Mouse (Mus musculus): Measurements from ENCODE around the gene Tbc1d1. TPM values are rescaled to one million over a fixed set of nuclear protein-coding genes. Genes with fewer than 3 reads are reported as not detected.

Gene Tbc1d1
- polyA plus RNA-seq, 1 experiment, result 18.5 TPM

- DNase-seq, result no peak
- no peaks in the 10 kb centered on the region for H3K4me1 ChIP-seq (ENCODE audit: control insufficient read depth, insufficient read depth, low read length)
- H3K4me3 ChIP-seq (replicated peaks; ENCODE audit: extremely low read depth, low read depth, low read length), result no peak overlapping the region
- 66% methylated on average over 14 of the region's 14 CpGs for WGBS
- no peak for TF ChIP-seq CTCF (IDR thresholded peaks at IDR 0.05; ENCODE audit: insufficient read depth, low read length)
Observed at GRCm38 (mm10) chr5:64288031-64288928, 132.2 kb downstream of the Tbc1d1 start.

DNA sequence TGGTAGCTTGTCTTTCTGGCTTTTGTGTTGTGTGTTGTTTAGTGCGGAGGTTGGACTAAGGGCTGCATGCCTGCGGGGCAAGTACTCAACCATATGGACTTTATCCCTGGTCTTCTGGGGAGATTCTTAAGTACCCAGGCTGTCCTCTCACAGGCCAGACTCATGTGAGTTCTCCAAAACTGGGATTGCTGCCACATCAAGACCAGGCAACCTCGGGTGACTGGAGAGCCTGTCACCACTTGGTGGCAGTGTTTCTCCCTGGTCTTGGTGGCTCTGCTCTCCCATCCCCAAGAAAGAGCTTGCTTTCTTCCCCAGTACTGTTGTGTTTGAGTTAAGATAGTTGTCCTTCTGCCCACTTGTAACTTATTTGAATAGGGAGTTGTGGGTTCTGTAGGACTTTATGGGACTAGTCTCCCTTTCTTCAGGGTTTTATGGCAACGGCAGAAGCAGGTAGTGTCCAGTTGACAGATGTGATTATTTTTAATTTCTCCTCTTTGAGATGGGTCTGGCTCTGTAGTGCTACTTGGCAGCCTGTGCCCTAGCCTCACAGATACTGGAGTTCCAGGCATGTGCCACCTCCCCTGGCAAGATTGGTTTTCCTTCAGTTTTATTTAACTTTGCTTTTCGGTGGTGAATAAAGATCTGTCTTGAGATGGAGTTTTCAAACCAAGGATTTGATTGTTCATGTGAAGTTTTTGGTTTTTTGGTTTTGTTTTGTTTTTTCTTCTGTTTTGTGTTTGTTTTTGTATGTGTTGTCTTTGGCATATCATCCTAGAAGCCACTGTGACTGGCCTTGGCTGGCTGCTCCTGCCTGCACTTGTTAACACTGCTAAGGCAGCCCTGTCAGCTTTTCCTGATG is 133.3 kb downstream of the Tbc1d1 start:
- DNase-seq, result peak; percentile 72
- WGBS, result 35% methylated on average over 5 of the region's 5 CpGs
- Histone ChIP-seq H3K4me3 (replicated peaks; ENCODE audit: extremely low read depth, low read depth, low read length) (no peak overlapping the region), H3K4me1 (ENCODE audit: control insufficient read depth, insufficient read depth, low read length) (no peaks in the 10 kb centered on the region)
- TF ChIP-seq POLR2A (IDR thresholded peaks at IDR 0.05; ENCODE audit: borderline replicate concordance, extremely low read depth, low read depth, low read length) (no peak), CTCF (IDR thresholded peaks at IDR 0.05; ENCODE audit: insufficient read depth, low read length) (peak; percentile 97)

- TF ChIP-seq POLR2A (IDR thresholded peaks at IDR 0.05; ENCODE audit: borderline replicate concordance, extremely low read depth, low read depth, low read length) (no peak), CTCF (IDR thresholded peaks at IDR 0.05; ENCODE audit: insufficient read depth, low read length) (no peak)
- no peak for DNase-seq
- H3K4me1 ChIP-seq (ENCODE audit: control insufficient read depth, insufficient read depth, low read length), result no peaks in the 10 kb centered on the region
- no peak overlapping the region for H3K4me3 ChIP-seq (replicated peaks; ENCODE audit: extremely low read depth, low read depth, low read length)
- 36% methylated on average over 4 of the region's 4 CpGs for WGBS
Observed at GRCm38 (mm10) chr5:64290061-64290345, 133.9 kb downstream of the Tbc1d1 start.

- TF ChIP-seq CTCF (IDR thresholded peaks at IDR 0.05; ENCODE audit: insufficient read depth, low read length) (no peak), POLR2A (IDR thresholded peaks at IDR 0.05; ENCODE audit: borderline replicate concordance, extremely low read depth, low read depth, low read length) (no peak)
- WGBS, result 49% methylated on average over 5 of the region's 5 CpGs
- no peak overlapping the region for H3K4me3 ChIP-seq (replicated peaks; ENCODE audit: extremely low read depth, low read depth, low read length)
- no peak for DNase-seq
- no peaks in the 10 kb centered on the region for H3K4me1 ChIP-seq (ENCODE audit: control insufficient read depth, insufficient read depth, low read length)
Observed at GRCm38 (mm10) chr5:64291657-64292056, 135.6 kb downstream of the Tbc1d1 start.

DNA sequence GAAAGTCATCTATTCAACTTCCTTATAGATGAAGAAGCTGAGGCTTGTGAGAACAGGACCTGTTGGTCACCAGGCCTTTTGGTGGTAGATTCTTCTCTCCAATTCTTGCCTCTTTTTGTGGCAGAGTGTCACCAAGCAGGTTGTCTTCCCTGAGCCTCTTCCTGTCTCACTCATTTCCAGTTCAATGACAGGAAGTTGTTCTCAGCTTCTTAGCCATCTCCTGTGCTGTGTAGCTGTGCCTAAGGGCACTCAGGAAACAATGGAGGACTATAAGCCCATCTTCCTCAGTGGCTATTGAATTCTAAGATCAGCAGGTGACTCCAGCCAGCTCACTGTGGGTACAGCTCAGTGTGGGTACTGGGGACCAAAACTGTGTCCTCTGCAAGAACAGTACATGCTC is 139.5 kb downstream of the Tbc1d1 start:
- TF ChIP-seq POLR2A (IDR thresholded peaks at IDR 0.05; ENCODE audit: borderline replicate concordance, extremely low read depth, low read depth, low read length) (no peak), CTCF (IDR thresholded peaks at IDR 0.05; ENCODE audit: insufficient read depth, low read length) (no peak)
- Histone ChIP-seq H3K4me1 (ENCODE audit: control insufficient read depth, insufficient read depth, low read length) (peaks cover 11% of the 10 kb centered on the region), H3K4me3 (replicated peaks; ENCODE audit: extremely low read depth, low read depth, low read length) (no peak overlapping the region)
- DNase-seq, result no peak

- 54% methylated on average over 7 of the region's 7 CpGs for WGBS
- no peak for DNase-seq
- no peak overlapping the region for H3K4me3 ChIP-seq (replicated peaks; ENCODE audit: extremely low read depth, low read depth, low read length)
- peaks cover 11% of the 10 kb centered on the region for H3K4me1 ChIP-seq (ENCODE audit: control insufficient read depth, insufficient read depth, low read length)
- 0 out of 2 replicates have a peak, but pooled peaks have one; percentile 7 for TF ChIP-seq CTCF (IDR thresholded peaks at IDR 0.05; ENCODE audit: insufficient read depth, low read length)
- TF ChIP-seq POLR2A (IDR thresholded peaks at IDR 0.05; ENCODE audit: borderline replicate concordance, extremely low read depth, low read depth, low read length), result no peak
Observed at GRCm38 (mm10) chr5:64296328-64296727, 140.2 kb downstream of the Tbc1d1 start.

DNA sequence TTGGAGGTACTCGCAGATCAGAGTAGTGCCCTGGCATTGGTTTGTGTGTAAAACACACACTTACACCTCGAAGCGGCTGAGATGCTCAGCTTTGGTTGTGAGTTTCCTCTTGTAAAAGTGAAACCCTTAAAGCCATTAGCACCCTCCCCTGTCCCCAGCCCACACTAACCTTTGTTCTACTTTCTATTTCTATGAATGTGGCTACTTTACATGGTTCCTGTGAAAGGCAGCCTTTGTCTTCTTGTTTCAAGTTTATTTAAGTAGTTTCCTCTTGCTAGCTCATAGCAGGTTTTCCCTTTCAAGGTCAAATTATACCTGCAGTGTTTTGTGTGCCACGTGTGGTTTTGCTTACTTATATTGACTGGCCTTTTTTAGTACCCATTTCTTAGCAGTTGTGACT is 141.0 kb downstream of the Tbc1d1 start:
- DNase-seq, result no peak
- Histone ChIP-seq H3K4me1 (ENCODE audit: control insufficient read depth, insufficient read depth, low read length) (peaks cover 11% of the 10 kb centered on the region), H3K4me3 (replicated peaks; ENCODE audit: extremely low read depth, low read depth, low read length) (no peak overlapping the region)
- whole genome bisulfite sequencing, result 36% methylated on average over 4 of the region's 4 CpGs
- no peak for TF ChIP-seq POLR2A (IDR thresholded peaks at IDR 0.05; ENCODE audit: borderline replicate concordance, extremely low read depth, low read depth, low read length)
- TF ChIP-seq CTCF (IDR thresholded peaks at IDR 0.05; ENCODE audit: insufficient read depth, low read length), result no peak

DNA sequence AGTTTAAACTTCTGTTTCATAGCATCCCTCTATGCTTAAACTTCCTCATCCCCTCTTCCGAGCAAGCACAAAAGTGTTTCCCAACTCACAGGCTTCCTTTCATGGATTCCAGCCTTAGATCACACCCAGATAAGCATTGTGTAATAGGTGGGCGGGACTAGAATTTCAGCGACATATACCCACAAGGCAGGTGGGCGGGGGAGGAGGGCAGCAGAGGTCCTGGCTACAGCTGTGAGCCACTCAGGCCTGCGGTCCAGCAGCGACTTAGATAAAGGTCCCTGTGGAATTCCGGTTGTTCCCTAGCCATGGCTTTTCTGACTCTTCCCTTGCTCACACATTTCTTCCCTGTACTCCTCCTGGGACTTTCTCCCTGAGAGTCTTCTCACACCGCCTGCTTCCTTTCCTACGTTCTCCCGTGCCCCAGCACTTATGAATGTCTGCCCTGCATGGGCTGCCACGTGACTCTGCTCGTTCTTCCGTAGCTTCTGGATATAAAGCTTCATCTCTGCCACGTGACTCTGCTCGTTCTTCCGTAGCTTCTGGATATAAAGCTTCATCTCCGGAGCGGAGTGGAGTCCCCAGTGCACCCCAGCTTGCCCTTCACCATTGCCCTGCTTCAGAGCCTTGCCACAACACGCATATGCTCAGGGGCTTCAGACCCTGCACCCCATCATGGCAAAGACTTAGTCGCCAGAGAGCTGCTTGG is 142.4 kb downstream of the Tbc1d1 start:
- Histone ChIP-seq H3K4me1 (ENCODE audit: control insufficient read depth, insufficient read depth, low read length) (peaks cover 11% of the 10 kb centered on the region), H3K4me3 (replicated peaks; ENCODE audit: extremely low read depth, low read depth, low read length) (no peak overlapping the region)
- peak; percentile 62 for DNase-seq
- TF ChIP-seq POLR2A (IDR thresholded peaks at IDR 0.05; ENCODE audit: borderline replicate concordance, extremely low read depth, low read depth, low read length), result peak; percentile 48; the same call in 1 of the 2 replicates
- TF ChIP-seq CTCF (IDR thresholded peaks at IDR 0.05; ENCODE audit: insufficient read depth, low read length), result no peak
- WGBS, result 45% methylated on average over 20 of the region's 20 CpGs

All from lung, adult 2 months (tissue).